Mouse (Mus musculus): ENCODE measurements at regions not wholly inside any gene's neighbourhood (a gene's known extent, or its start where the extent isn't known, plus 50 kb on each side); places are given as distances from the start of the nearest gene placed in this dataset.

DNA sequence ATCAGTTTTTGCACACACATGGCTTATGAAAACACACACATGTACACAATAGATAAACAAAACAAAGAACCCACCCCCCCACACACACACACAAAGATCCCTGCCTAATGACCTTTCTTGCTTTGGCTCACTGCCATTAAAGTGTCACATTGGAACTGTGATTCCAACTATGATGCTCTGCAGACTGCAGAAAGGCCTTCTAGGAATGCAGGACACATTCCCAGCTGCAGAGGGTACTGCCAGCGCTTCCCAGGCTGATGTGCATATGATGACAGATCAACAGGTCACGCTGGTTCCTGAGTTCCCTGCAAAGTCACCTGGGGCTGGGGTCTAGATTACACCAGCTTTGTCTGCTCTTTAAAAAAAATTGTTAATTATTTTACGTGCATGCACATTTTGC, 68.1 kb upstream of the Ppm1j start:
- no peaks in the 10 kb centered on the region for H3K9me3 ChIP-seq (ENCODE audit: low read length)
- DNase-seq (no peak), ATAC-seq (no peak)
- no peak overlapping the region for H3K9ac ChIP-seq
- TF ChIP-seq CTCF (IDR thresholded peaks at IDR 0.05; ENCODE audit: low read depth), result no peak
- WGBS, result 84% methylated on average over 3 of the region's 3 CpGs
- H3K4me3 ChIP-seq (ENCODE audit: low read depth, low read length), result no peak overlapping the region
- H3K4me1 ChIP-seq (ENCODE audit: insufficient read depth), result no peaks in the 10 kb centered on the region; the same call in 1 of the 2 replicates
- H3K27me3 ChIP-seq (ENCODE audit: insufficient read depth, low read length), result no peaks in the 10 kb centered on the region
- no peaks in the 10 kb centered on the region for H3K36me3 ChIP-seq (ENCODE audit: insufficient read depth)
- no peak overlapping the region for H3K4me2 ChIP-seq (ENCODE audit: low read depth)
- no peak overlapping the region for H3K27ac ChIP-seq (ENCODE audit: low read depth, low read length)

GRCm38 (mm10) chr3:104713836-104714631, 66.8 kb upstream of the Ppm1j start:
- WGBS, result 27% methylated on average over 8 of the region's 8 CpGs
- DNase-seq, result peak; percentile 88
- no peaks in the 10 kb centered on the region; the same call in 1 of the 2 replicates for H3K4me1 ChIP-seq (ENCODE audit: insufficient read depth)
- H3K27me3 ChIP-seq (ENCODE audit: insufficient read depth, low read length), result no peaks in the 10 kb centered on the region
- H3K9me3 ChIP-seq (ENCODE audit: low read length), result no peaks in the 10 kb centered on the region
- H3K4me3 ChIP-seq (ENCODE audit: low read depth, low read length), result no peak overlapping the region
- TF ChIP-seq CTCF (IDR thresholded peaks at IDR 0.05; ENCODE audit: low read depth), result peak; percentile 98
- H3K27ac ChIP-seq (ENCODE audit: low read depth, low read length), result no peak overlapping the region
- ATAC-seq, result peak; percentile 90
- peak overlapping the region; percentile 32 for H3K4me2 ChIP-seq (ENCODE audit: low read depth)
- no peaks in the 10 kb centered on the region for H3K36me3 ChIP-seq (ENCODE audit: insufficient read depth)
- H3K9ac ChIP-seq, result peak overlapping the region; percentile 22; the same call in 1 of the 2 replicates

GRCm38 (mm10) chr3:104714679-104715326, 66.1 kb upstream of the Ppm1j start:
- Histone ChIP-seq H3K27ac (ENCODE audit: low read depth, low read length) (no peak overlapping the region), H3K4me2 (ENCODE audit: low read depth) (peak overlapping the region; percentile 32), H3K9me3 (ENCODE audit: low read length) (no peaks in the 10 kb centered on the region), H3K4me1 (ENCODE audit: insufficient read depth) (no peaks in the 10 kb centered on the region; the same call in 1 of the 2 replicates), H3K36me3 (ENCODE audit: insufficient read depth) (no peaks in the 10 kb centered on the region), H3K27me3 (ENCODE audit: insufficient read depth, low read length) (no peaks in the 10 kb centered on the region), H3K9ac (peak overlapping the region; percentile 22; the same call in 1 of the 2 replicates), H3K4me3 (ENCODE audit: low read depth, low read length) (no peak overlapping the region)
- ATAC-seq, result peak; percentile 63
- peak; percentile 48 for DNase-seq
- TF ChIP-seq CTCF (IDR thresholded peaks at IDR 0.05; ENCODE audit: low read depth), result peak; percentile 66
- 50% methylated on average over 11 of the region's 11 CpGs for WGBS

Measured in forebrain, postnatal 0 days (tissue).